Mouse (Mus musculus): ENCODE measurements around the gene Olfr791. TPM values are rescaled to one million over a fixed set of nuclear protein-coding genes. Genes with fewer than 3 reads are reported as not detected.

Gene Olfr791
- polyA plus RNA-seq (2012; rRNA removed) (not detected in 2 replicates), polyA plus RNA-seq (2014; fragmentation: Nextera tagmentation; extraction: Ambion mirVana) (not detected in 2 replicates)

- no peak for ATAC-seq (ENCODE audit: insufficient read depth)
- Histone ChIP-seq H3K27ac (no peak within 1 kb of the TSS), H3K9me3 (ENCODE audit: control insufficient read depth, low read length) (no peaks in the 10 kb centered on the region), H3K36me3 (replicated peaks; ENCODE audit: control insufficient read depth, insufficient read depth, low read depth) (no peaks in the 10 kb centered on the region), H3K4me1 (replicated peaks; ENCODE audit: control insufficient read depth in 2 of 2, insufficient read depth in 2 of 2, low read length in 1 of 2) (no peaks in the 10 kb centered on the region), H3K9ac (replicated peaks) (no peak within 1 kb of the TSS), H3K4me2 (ENCODE audit: low read depth) (no peak within 1 kb of the TSS), H3K4me3 (ENCODE audit: insufficient read depth in 1 of 2, low read depth in 2 of 2, low read length in 2 of 2) (no peak within 1 kb of the TSS), H3K27me3 (ENCODE audit: control insufficient read depth, insufficient read depth, low read length) (no peaks in the 10 kb centered on the region)
- TF ChIP-seq CTCF (IDR thresholded peaks at IDR 0.05; ENCODE audit: low read depth), result no peak
- no peak for TF ChIP-seq EP300 (IDR thresholded peaks at IDR 0.05; ENCODE audit: low read depth)
- DNase-seq (ENCODE audit: low read depth in 3 of 3, low spot score in 3 of 3), result no peak
- 31% methylated on average over 3 of the region's 3 CpGs for WGBS (ENCODE audit: insufficient replicate concordance)
Measured at GRCm38 (mm10) chr10:129521492-129521891, at the start of gene Olfr791. TSS of gene Olfr791 (plus strand) at chr10:129521792.

- Histone ChIP-seq H3K27me3 (ENCODE audit: control insufficient read depth, insufficient read depth, low read length) (no peaks in the 10 kb centered on the region), H3K4me1 (replicated peaks; ENCODE audit: control insufficient read depth in 2 of 2, insufficient read depth in 2 of 2, low read length in 1 of 2) (no peaks in the 10 kb centered on the region), H3K36me3 (replicated peaks; ENCODE audit: control insufficient read depth, insufficient read depth, low read depth) (no peaks in the 10 kb centered on the region), H3K27ac (no peak overlapping the region), H3K4me2 (ENCODE audit: low read depth) (no peak overlapping the region), H3K4me3 (ENCODE audit: insufficient read depth in 1 of 2, low read depth in 2 of 2, low read length in 2 of 2) (no peak overlapping the region), H3K9me3 (ENCODE audit: control insufficient read depth, low read length) (no peaks in the 10 kb centered on the region), H3K9ac (replicated peaks) (no peak overlapping the region)
- no peak for ATAC-seq (ENCODE audit: insufficient read depth)
- no peak for TF ChIP-seq EP300 (IDR thresholded peaks at IDR 0.05; ENCODE audit: low read depth)
- no peak for TF ChIP-seq CTCF (IDR thresholded peaks at IDR 0.05; ENCODE audit: low read depth)
- 33% methylated on average over 2 of the region's 2 CpGs for WGBS (ENCODE audit: insufficient replicate concordance)
- DNase-seq (ENCODE audit: low read depth in 3 of 3, low spot score in 3 of 3), result no peak
Measured at GRCm38 (mm10) chr10:129473256-129473655, 48.3 kb upstream of the Olfr791 start.

GRCm38 (mm10) chr10:129473723-129474122 lies 47.9 kb upstream of the Olfr791 start:
- H3K4me2 ChIP-seq (ENCODE audit: low read depth), result no peak overlapping the region
- H3K27ac ChIP-seq, result no peak overlapping the region
- ATAC-seq (ENCODE audit: insufficient read depth) (no peak), DNase-seq (ENCODE audit: low read depth in 3 of 3, low spot score in 3 of 3) (no peak)
- H3K27me3 ChIP-seq (ENCODE audit: control insufficient read depth, insufficient read depth, low read length), result no peaks in the 10 kb centered on the region
- TF ChIP-seq EP300 (IDR thresholded peaks at IDR 0.05; ENCODE audit: low read depth) (no peak), CTCF (IDR thresholded peaks at IDR 0.05; ENCODE audit: low read depth) (no peak)
- no peaks in the 10 kb centered on the region for H3K36me3 ChIP-seq (replicated peaks; ENCODE audit: control insufficient read depth, insufficient read depth, low read depth)
- no peak overlapping the region for H3K9ac ChIP-seq (replicated peaks)
- no peak overlapping the region for H3K4me3 ChIP-seq (ENCODE audit: insufficient read depth in 1 of 2, low read depth in 2 of 2, low read length in 2 of 2)
- no peaks in the 10 kb centered on the region for H3K9me3 ChIP-seq (ENCODE audit: control insufficient read depth, low read length)
- no peaks in the 10 kb centered on the region for H3K4me1 ChIP-seq (replicated peaks; ENCODE audit: control insufficient read depth in 2 of 2, insufficient read depth in 2 of 2, low read length in 1 of 2)

- WGBS (ENCODE audit: insufficient replicate concordance), result 30% methylated on average over 2 of the region's 2 CpGs
- H3K4me2 ChIP-seq (ENCODE audit: low read depth), result no peak within 1 kb of the TSS
- no peaks in the 10 kb centered on the region for H3K27me3 ChIP-seq (ENCODE audit: control insufficient read depth, insufficient read depth, low read length)
- no peak within 1 kb of the TSS for H3K27ac ChIP-seq
- no peaks in the 10 kb centered on the region for H3K4me1 ChIP-seq (replicated peaks; ENCODE audit: control insufficient read depth in 2 of 2, insufficient read depth in 2 of 2, low read length in 1 of 2)
- no peaks in the 10 kb centered on the region for H3K36me3 ChIP-seq (replicated peaks; ENCODE audit: control insufficient read depth, insufficient read depth, low read depth)
- DNase-seq (ENCODE audit: low read depth in 3 of 3, low spot score in 3 of 3) (no peak), ATAC-seq (ENCODE audit: insufficient read depth) (no peak)
- TF ChIP-seq CTCF (IDR thresholded peaks at IDR 0.05; ENCODE audit: low read depth), result no peak
- TF ChIP-seq EP300 (IDR thresholded peaks at IDR 0.05; ENCODE audit: low read depth), result no peak
- H3K9me3 ChIP-seq (ENCODE audit: control insufficient read depth, low read length), result no peaks in the 10 kb centered on the region
- no peak within 1 kb of the TSS for H3K9ac ChIP-seq (replicated peaks)
- H3K4me3 ChIP-seq (ENCODE audit: insufficient read depth in 1 of 2, low read depth in 2 of 2, low read length in 2 of 2), result no peak within 1 kb of the TSS
Measured at GRCm38 (mm10) chr10:129484452-129484851, 37.1 kb upstream of the Olfr791 start, which contains the start of gene Olfr789. TSS of gene Olfr789 (plus strand) at chr10:129484752.

GRCm38 (mm10) chr10:129490101-129490500 lies 31.5 kb upstream of the Olfr791 start:
- Histone ChIP-seq H3K9ac (replicated peaks) (no peak overlapping the region), H3K27me3 (ENCODE audit: control insufficient read depth, insufficient read depth, low read length) (no peaks in the 10 kb centered on the region), H3K4me1 (replicated peaks; ENCODE audit: control insufficient read depth in 2 of 2, insufficient read depth in 2 of 2, low read length in 1 of 2) (no peaks in the 10 kb centered on the region), H3K27ac (no peak overlapping the region), H3K4me3 (ENCODE audit: insufficient read depth in 1 of 2, low read depth in 2 of 2, low read length in 2 of 2) (no peak overlapping the region), H3K9me3 (ENCODE audit: control insufficient read depth, low read length) (no peaks in the 10 kb centered on the region), H3K4me2 (ENCODE audit: low read depth) (no peak overlapping the region), H3K36me3 (replicated peaks; ENCODE audit: control insufficient read depth, insufficient read depth, low read depth) (no peaks in the 10 kb centered on the region)
- TF ChIP-seq CTCF (IDR thresholded peaks at IDR 0.05; ENCODE audit: low read depth) (no peak), EP300 (IDR thresholded peaks at IDR 0.05; ENCODE audit: low read depth) (no peak)
- ATAC-seq (ENCODE audit: insufficient read depth) (no peak), DNase-seq (ENCODE audit: low read depth in 3 of 3, low spot score in 3 of 3) (no peak)
- WGBS (ENCODE audit: insufficient replicate concordance), result 51% methylated on average over 2 of the region's 2 CpGs

Measured in liver, embryonic 14.5 days (tissue).